ENCODE assay signal across 11 mouse cellular contexts in the genomic region with DNA sequence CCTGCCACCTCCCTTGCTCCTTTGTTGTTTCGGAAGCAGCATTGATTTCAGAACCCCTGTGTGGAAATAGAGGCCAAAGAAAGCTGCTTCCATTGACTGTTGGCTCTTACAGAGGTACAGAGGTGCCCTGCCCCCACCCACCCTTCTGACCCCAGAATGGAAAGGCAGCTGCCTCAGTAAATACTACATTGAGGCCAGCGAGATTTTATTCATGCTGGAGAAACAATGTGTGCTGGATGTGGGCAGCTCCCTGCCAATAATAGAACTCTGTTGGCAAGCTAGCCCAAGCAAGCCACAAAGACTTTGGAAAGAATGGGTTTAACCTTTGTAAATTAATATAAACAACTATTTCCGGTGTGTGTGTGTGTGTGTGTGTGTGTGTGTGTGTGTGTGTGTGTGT. TPM values are rescaled to one million over a fixed set of nuclear protein-coding genes. Genes with fewer than 3 reads are reported as not detected.
DNase-seq lines count a peak whose midpoint lies in the region; ATAC-seq and TF ChIP-seq lines count a peak whose summit lies in the region.
"Had no signal": no experiment of that assay in that cellular context is flagged by ENCODE, and none has a peak within 500 bp of the region (broad histone marks: within the 10 kb centered on the region; RNA-seq: fewer than 3 reads in every experiment).

No protein-coding gene starts in this region.

- no peak for DNase-seq in frontal cortex, adult 2 months (ENCODE audit: extremely low spot score in 1 of 2, low spot score in 1 of 2)
- DNase-seq in midbrain, embryonic 10.5 days (ENCODE audit: low spot score) = peak; percentile 12
- no peak for DNase-seq in forebrain, postnatal 0 days
- peak; percentile 54 for DNase-seq in lung, postnatal 25 days (ENCODE audit: low spot score)
- DNase-seq in thymus, adult 18-20 months = no peak
- DNase-seq: right cerebral cortex, adult 18-20 months had no signal

- H3K9me3 ChIP-seq in midbrain, embryonic 10.5 days (replicated peaks) = no peaks in the 10 kb centered on the region
- H3K9me3 ChIP-seq in midbrain, embryonic 15.5 days = no peaks in the 10 kb centered on the region
- no peaks in the 10 kb centered on the region for H3K9me3 ChIP-seq in forebrain, postnatal 0 days (ENCODE audit: low read length)
- H3K9me3 ChIP-seq in kidney, embryonic 16.5 days (ENCODE audit: low read length) = no peaks in the 10 kb centered on the region
- H3K9me3 ChIP-seq: embryonic facial prominence, embryonic 15.5 days; megakaryocyte, embryonic 14.5 days had no signal

- TF ChIP-seq CTCF in forebrain, postnatal 0 days (IDR thresholded peaks at IDR 0.05; ENCODE audit: low read depth) = no peak

- ATAC-seq in frontal cortex, adult (ENCODE audit: low TSS enrichment) = peak; percentile 79
- ATAC-seq in midbrain, embryonic 15.5 days (replicated peaks) = no peak
- peak; percentile 29; the same call in 1 of the 2 replicates for ATAC-seq in forebrain, postnatal 0 days
- no peak for ATAC-seq in kidney, embryonic 16.5 days (ENCODE audit: low FRiP score, low TSS enrichment)

- no peak overlapping the region for H3K4me3 ChIP-seq in midbrain, embryonic 10.5 days
- no peak overlapping the region for H3K4me3 ChIP-seq in midbrain, embryonic 15.5 days
- no peak overlapping the region for H3K4me3 ChIP-seq in forebrain, postnatal 0 days (ENCODE audit: low read depth, low read length)
- H3K4me3 ChIP-seq in kidney, embryonic 16.5 days (ENCODE audit: low read length) = no peak overlapping the region
- H3K4me3 ChIP-seq: embryonic facial prominence, embryonic 15.5 days; megakaryocyte, embryonic 14.5 days had no signal

- peaks cover 46% of the 10 kb centered on the region for H3K4me1 ChIP-seq in midbrain, embryonic 10.5 days
- peaks cover 24% of the 10 kb centered on the region for H3K4me1 ChIP-seq in midbrain, embryonic 15.5 days
- H3K4me1 ChIP-seq in forebrain, postnatal 0 days (ENCODE audit: insufficient read depth) = 0 out of 2 replicates have a peak, but pooled peaks cover 4% of the 10 kb centered on the region
- H3K4me1 ChIP-seq in kidney, embryonic 16.5 days (ENCODE audit: insufficient read depth, low read length) = peaks cover 42% of the 10 kb centered on the region

- no peaks in the 10 kb centered on the region for H3K27me3 ChIP-seq in midbrain, embryonic 10.5 days (ENCODE audit: low read depth, poor library complexity, severe bottlenecking)
- H3K27me3 ChIP-seq in midbrain, embryonic 15.5 days (replicated peaks) = no peaks in the 10 kb centered on the region
- H3K27me3 ChIP-seq in forebrain, postnatal 0 days (ENCODE audit: insufficient read depth, low read length) = no peaks in the 10 kb centered on the region
- no peaks in the 10 kb centered on the region for H3K27me3 ChIP-seq in kidney, embryonic 16.5 days (ENCODE audit: insufficient read depth, low read length)
- H3K27me3 ChIP-seq: embryonic facial prominence, embryonic 15.5 days; megakaryocyte, embryonic 14.5 days had no signal

- no peak overlapping the region for H3K9ac ChIP-seq in midbrain, embryonic 15.5 days
- no peak overlapping the region for H3K9ac ChIP-seq in forebrain, postnatal 0 days
- no peak overlapping the region for H3K9ac ChIP-seq in kidney, embryonic 16.5 days (replicated peaks; ENCODE audit: low read length)
- H3K9ac ChIP-seq: embryonic facial prominence, embryonic 15.5 days had no signal

- 35% methylated on average over 3 of the region's 3 CpGs for WGBS in midbrain, embryonic 10.5 days
- 15% methylated on average over 3 of the region's 3 CpGs for WGBS in midbrain, embryonic 15.5 days
- 15% methylated on average over 3 of the region's 3 CpGs for WGBS in forebrain, postnatal 0 days
- WGBS in kidney, embryonic 16.5 days = 54% methylated on average over 3 of the region's 3 CpGs

- H3K36me3 ChIP-seq in midbrain, embryonic 10.5 days = no peaks in the 10 kb centered on the region
- no peaks in the 10 kb centered on the region for H3K36me3 ChIP-seq in midbrain, embryonic 15.5 days (replicated peaks)
- no peaks in the 10 kb centered on the region for H3K36me3 ChIP-seq in forebrain, postnatal 0 days (ENCODE audit: insufficient read depth)
- H3K36me3 ChIP-seq in kidney, embryonic 16.5 days (ENCODE audit: insufficient read depth, low read length) = no peaks in the 10 kb centered on the region
- H3K36me3 ChIP-seq: embryonic facial prominence, embryonic 15.5 days had no signal

- peak overlapping the region; percentile 75 for H3K27ac ChIP-seq in midbrain, embryonic 10.5 days (replicated peaks)
- H3K27ac ChIP-seq in midbrain, embryonic 15.5 days = no peak overlapping the region
- H3K27ac ChIP-seq in forebrain, postnatal 0 days (ENCODE audit: low read depth, low read length) = no peak overlapping the region
- H3K27ac ChIP-seq in kidney, embryonic 16.5 days (ENCODE audit: low read length) = no peak overlapping the region
- H3K27ac ChIP-seq: embryonic facial prominence, embryonic 15.5 days had no signal

- no peak overlapping the region for H3K4me2 ChIP-seq in midbrain, embryonic 15.5 days
- no peak overlapping the region for H3K4me2 ChIP-seq in forebrain, postnatal 0 days (ENCODE audit: low read depth)
- no peak overlapping the region for H3K4me2 ChIP-seq in kidney, embryonic 16.5 days (replicated peaks; ENCODE audit: low read depth, low read length)
- H3K4me2 ChIP-seq: embryonic facial prominence, embryonic 15.5 days had no signal

RNA-seq across cellular contexts. Expression of gene Nrp1, which starts 24.8 kb away (rescaled TPM):
- polyA plus RNA-seq in frontal cortex, adult 2 months (2012; rRNA removed) = 12.3 and 15.3 TPM in 2 replicates
- 19.6 and 20.9 TPM in 2 replicates for polyA plus RNA-seq in midbrain, embryonic 10.5 days (2016; fragmentation: Nextera tagmentation; extraction: Ambion mirVana)
- 77.4 and 89.0 TPM in 2 replicates for polyA plus RNA-seq in midbrain, embryonic 15.5 days (2015; fragmentation: Nextera tagmentation; extraction: Ambion mirVana)
- 79.9 and 93.3 TPM in 2 replicates for total RNA-seq in forebrain, postnatal 0 days (2014; rRNA removed)
- polyA plus RNA-seq in forebrain, postnatal 0 days (2015; fragmentation: Nextera tagmentation; extraction: Ambion mirVana) = 49.0 and 87.1 TPM in 2 replicates
- 149 and 153 TPM in 2 replicates for polyA plus RNA-seq in kidney, embryonic 16.5 days (2015; fragmentation: Nextera tagmentation; extraction: Ambion mirVana)

Comparison
In these comparisons a context has a peak if more than half of its experiments do, and no peak if none do; other contexts are left out.
1. ATAC-seq: peak in frontal cortex, adult (single experiment) and forebrain, postnatal 0 days (single experiment); none in midbrain, embryonic 15.5 days (single experiment) and kidney, embryonic 16.5 days (single experiment).
2. DNase-seq: peak in midbrain, embryonic 10.5 days (single experiment) and lung, postnatal 25 days (single experiment); none in frontal cortex, adult 2 months (0 of 2), forebrain, postnatal 0 days (single experiment) and thymus, adult 18-20 months (0 of 2).